Mouse (Mus musculus) megakaryocyte, embryonic 14.5 days (primary cell): ENCODE measurements at regions not wholly inside any gene's neighbourhood (a gene's known extent, or its start where the extent isn't known, plus 50 kb on each side); places are given as distances from the start of the nearest gene placed in this dataset.

Experiments
- FLI1 ChIP-seq: IDR thresholded peaks from 2 replicates; pipeline ENCODE4 v1.6.1; 2012; ENCODE audit warnings: low read length, inconsistent platforms, mixed read lengths
- GATA1 ChIP-seq: IDR thresholded peaks from 3 replicates; pipeline ENCODE4 v1.6.1; 2012; ENCODE audit warnings: mixed read lengths, low read length, inconsistent platforms, borderline replicate concordance

DNA sequence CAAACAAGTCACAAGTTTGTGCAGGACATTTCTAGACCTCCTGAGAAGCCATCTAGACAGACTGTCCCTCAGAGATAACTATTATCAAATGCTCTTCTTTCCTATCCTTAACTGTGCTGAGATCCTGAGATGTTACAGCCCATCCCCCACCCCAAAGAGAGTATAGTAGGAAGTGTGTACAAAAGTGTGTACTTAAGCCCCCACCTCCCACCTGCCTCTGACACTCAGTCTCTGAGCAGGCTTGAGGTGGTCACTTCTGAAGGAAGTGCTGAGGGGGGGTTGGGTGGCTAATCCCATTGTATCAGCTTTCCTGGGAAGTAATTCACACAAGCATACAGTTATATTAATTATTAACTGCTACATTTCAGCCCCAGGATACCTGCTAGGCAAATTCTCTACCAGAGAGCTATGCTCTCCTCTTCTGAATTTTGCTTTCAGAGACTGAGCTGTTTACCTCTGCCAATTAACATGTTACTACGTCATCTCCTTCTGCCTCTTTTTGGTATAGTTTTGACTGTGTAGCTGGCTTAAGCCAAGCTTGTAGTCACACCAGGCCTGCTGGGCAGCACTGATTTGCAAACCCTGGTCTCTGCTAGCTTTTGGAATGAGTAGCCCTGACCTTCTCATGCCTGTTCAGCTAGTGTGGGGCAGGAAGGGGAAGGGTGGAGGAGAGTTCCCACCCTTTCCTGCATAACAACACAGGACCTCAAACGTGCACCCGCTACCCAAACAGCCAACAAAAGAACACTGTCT is 192.2 kb upstream of the Trib2 start:
- TF ChIP-seq GATA1: no peak
- no peak for TF ChIP-seq FLI1
